Mouse (Mus musculus): ENCODE results near the gene Gm28778. TPM values are rescaled to one million over a fixed set of nuclear protein-coding genes. Genes with fewer than 3 reads are reported as not detected.
"Not testable (repeated sequence)": the region's sequence is repeated elsewhere in the genome, so short reads cannot be mapped to it uniquely, and the experiment has no call there.

Gene Gm28778
- polyA plus RNA-seq, 1 experiment from 2014 or later: not detected

GRCm38 (mm10) chr1:53333527-53333926 is 36.6 kb downstream of the Gm28778 start:
- not testable (repeated sequence) for ATAC-seq (ENCODE audit: low read depth); H3K27ac ChIP-seq (replicated peaks); H3K4me1 ChIP-seq (replicated peaks); H3K9ac ChIP-seq; H3K27me3 ChIP-seq; H3K9me3 ChIP-seq; H3K4me2 ChIP-seq; H3K4me3 ChIP-seq; H3K36me3 ChIP-seq
- WGBS: 89% methylated on average over 5 of the region's 5 CpGs

GRCm38 (mm10) chr1:53335465-53335864 is 38.6 kb downstream of the Gm28778 start:
- ATAC-seq (ENCODE audit: low read depth): no peak
- Histone ChIP-seq H3K4me3 (no peak overlapping the region), H3K27me3 (no peaks in the 10 kb centered on the region), H3K9ac (no peak overlapping the region), H3K9me3 (peaks cover 1% of the 10 kb centered on the region; the same call in 1 of the 2 replicates), H3K27ac (replicated peaks) (no peak overlapping the region), H3K4me1 (replicated peaks) (no peaks in the 10 kb centered on the region), H3K4me2 (no peak overlapping the region), H3K36me3 (peaks cover 3% of the 10 kb centered on the region)

GRCm38 (mm10) chr1:53337403-53337802 is 40.5 kb downstream of the Gm28778 start:
- H3K9ac ChIP-seq; H3K27ac ChIP-seq (replicated peaks); H3K4me1 ChIP-seq (replicated peaks); H3K4me3 ChIP-seq; H3K4me2 ChIP-seq; ATAC-seq (ENCODE audit: low read depth); H3K27me3 ChIP-seq: not testable (repeated sequence)
- WGBS: 73% methylated on average over 2 of the region's 2 CpGs
- H3K36me3 ChIP-seq: peaks cover 23% of the 10 kb centered on the region
- H3K9me3 ChIP-seq: peaks cover 18% of the 10 kb centered on the region

GRCm38 (mm10) chr1:53341071-53341470 is 44.2 kb downstream of the Gm28778 start:
- Histone ChIP-seq H3K9me3 (peaks cover 20% of the 10 kb centered on the region), H3K4me1 (replicated peaks) (no peaks in the 10 kb centered on the region), H3K4me2 (no peak overlapping the region), H3K27ac (replicated peaks) (no peak overlapping the region), H3K9ac (no peak overlapping the region), H3K27me3 (no peaks in the 10 kb centered on the region), H3K4me3 (no peak overlapping the region), H3K36me3 (peaks cover 52% of the 10 kb centered on the region)
- no peak for ATAC-seq (ENCODE audit: low read depth)
- WGBS: 97% methylated on average over 2 of the region's 2 CpGs

GRCm38 (mm10) chr1:53352327-53353261 is 55.7 kb downstream of the Gm28778 start, which contains the start of the genes Asdurf, Gm28551 and Asnsd1:
Gene Asdurf, minus strand, starts transcription at chr1:53352619.
Gene Gm28551, minus strand, starts transcription at chr1:53352667.
Gene Asnsd1, minus strand, starts transcription at chr1:53352752.
- ATAC-seq (ENCODE audit: low read depth): peak; percentile 100
- no peaks in the 10 kb centered on the region for H3K9me3 ChIP-seq
- H3K9ac ChIP-seq: peak within 1 kb of the TSS; percentile 88
- H3K4me1 ChIP-seq (replicated peaks): peaks cover 10% of the 10 kb centered on the region
- peaks cover 19% of the 10 kb centered on the region for H3K36me3 ChIP-seq
- peak within 1 kb of the TSS; percentile 68 for H3K4me3 ChIP-seq
- H3K27me3 ChIP-seq: no peaks in the 10 kb centered on the region
- WGBS: under 1% methylated on average over 43 of the region's 44 CpGs
- peak within 1 kb of the TSS; percentile 59 for H3K4me2 ChIP-seq
- H3K27ac ChIP-seq (replicated peaks): peak within 1 kb of the TSS; percentile 89

- H3K4me1 ChIP-seq (replicated peaks): no peaks in the 10 kb centered on the region
- H3K4me2 ChIP-seq: no peak overlapping the region
- no peak overlapping the region for H3K4me3 ChIP-seq
- no peak overlapping the region for H3K9ac ChIP-seq
- ATAC-seq (ENCODE audit: low read depth): no peak
- no peaks in the 10 kb centered on the region for H3K36me3 ChIP-seq
- H3K9me3 ChIP-seq: no peaks in the 10 kb centered on the region
- H3K27ac ChIP-seq (replicated peaks): no peak overlapping the region
- H3K27me3 ChIP-seq: no peaks in the 10 kb centered on the region
These were observed 62.1 kb downstream of the Gm28778 start for GRCm38 (mm10) chr1:53358988-53359387.

Other genes with a start within 250 kb of the Gm28778 start
- gene Mstn, start 235.5 kb upstream of the Gm28778 start, polyA plus RNA-seq (2015; fragmentation: Nextera tagmentation; extraction: Ambion mirVana): 1.1 and 2.1 TPM in 2 replicates
- not detected in 2 replicates for gene 1700019A02Rik, start 109.5 kb upstream of the Gm28778 start, polyA plus RNA-seq (2015; fragmentation: Nextera tagmentation; extraction: Ambion mirVana)
- gene Pms1, start 93 bp upstream of the Gm28778 start, polyA plus RNA-seq (2015; fragmentation: Nextera tagmentation; extraction: Ambion mirVana): 12.0 and 12.1 TPM in 2 replicates
- gene Ormdl1, start within 50 bp of the Gm28778 start, polyA plus RNA-seq (2015; fragmentation: Nextera tagmentation; extraction: Ambion mirVana): 52.2 and 55.5 TPM in 2 replicates
- gene Osgepl1, start 16.5 kb downstream of the Gm28778 start, polyA plus RNA-seq (2015; fragmentation: Nextera tagmentation; extraction: Ambion mirVana): 21.9 and 23.7 TPM in 2 replicates
- gene Asdurf, start 55.5 kb downstream of the Gm28778 start, polyA plus RNA-seq (2015; fragmentation: Nextera tagmentation; extraction: Ambion mirVana): 2.2 and 25.1 TPM in 2 replicates
- 1.5 and 2.2 TPM in 2 replicates for gene Gm28551, start 55.6 kb downstream of the Gm28778 start, polyA plus RNA-seq (2015; fragmentation: Nextera tagmentation; extraction: Ambion mirVana)
- gene Asnsd1, start 55.6 kb downstream of the Gm28778 start, polyA plus RNA-seq (2015; fragmentation: Nextera tagmentation; extraction: Ambion mirVana): 70.1 and 74.5 TPM in 2 replicates

All from neural tube, embryonic 13.5 days (tissue).